Mouse (Mus musculus): Measurements from ENCODE around the gene Cep128. TPM values are rescaled to one million over a fixed set of nuclear protein-coding genes. Genes with fewer than 3 reads are reported as not detected.

The Cep128 gene
- total and polyA plus RNA-seq, 3 experiments = 8.9 to 109 (median 47.7) TPM

GRCm38 (mm10) chr12:91205550-91205949 lies 178.7 kb downstream of the Cep128 start:
- no peak for TF ChIP-seq GATA1 (IDR thresholded peaks at IDR 0.05; ENCODE audit: borderline replicate concordance, low read length)
- no peak for TF ChIP-seq TAL1 (conservative IDR thresholded peaks at IDR 0.05; ENCODE audit: low read depth, low read length)
- TF ChIP-seq POLR2AphosphoS5 (IDR thresholded peaks at IDR 0.05; ENCODE audit: insufficient replicate concordance, low read depth, low read length) = no peak
- TF ChIP-seq CTCF (IDR thresholded peaks at IDR 0.05; ENCODE audit: low read depth, low read length) = no peak
- no peak for TF ChIP-seq GATA2 (IDR thresholded peaks at IDR 0.05; ENCODE audit: borderline replicate concordance, low read depth, low read length)

DNA sequence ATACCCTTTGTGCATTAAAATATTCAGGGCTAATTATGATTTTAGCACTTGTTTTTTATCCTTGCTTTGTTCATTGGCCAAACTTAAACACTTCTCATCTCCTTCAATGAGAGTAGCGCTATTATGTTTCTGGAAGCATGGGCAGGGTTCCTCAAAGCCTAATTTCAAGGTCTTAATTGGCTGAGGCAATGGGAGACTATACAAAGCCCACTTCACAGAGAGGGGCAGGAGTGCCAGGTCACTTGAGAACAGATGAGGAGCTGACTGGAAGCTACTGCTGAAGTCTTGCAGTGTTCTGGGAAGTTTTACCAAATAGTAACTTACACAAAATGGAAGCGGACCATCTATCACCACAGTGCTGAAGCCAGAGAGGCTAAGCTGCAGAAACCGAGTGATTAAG lies 179.9 kb downstream of the Cep128 start:
- DNase-seq (ENCODE audit: low spot score) (no peak), ATAC-seq (ENCODE audit: extremely low read depth, insufficient number of reproducible peaks, low FRiP score, poor library complexity, severe bottlenecking) (no peak)
- Histone ChIP-seq H3K9me3 (replicated peaks) (no peaks in the 10 kb centered on the region), H3K27me3 (ENCODE audit: insufficient read depth, low read length) (no peaks in the 10 kb centered on the region), H3K4me3 (ENCODE audit: low read depth, low read length) (no peak overlapping the region), H3K36me3 (replicated peaks) (peaks cover 34% of the 10 kb centered on the region), H3K4me1 (ENCODE audit: insufficient read depth, low read depth, low read length) (peaks cover 4% of the 10 kb centered on the region; the same call in 1 of the 2 replicates)
- no peak for TF ChIP-seq GATA1 (IDR thresholded peaks at IDR 0.05; ENCODE audit: borderline replicate concordance, low read length)
- no peak for TF ChIP-seq TAL1 (conservative IDR thresholded peaks at IDR 0.05; ENCODE audit: low read depth, low read length)
- no peak for TF ChIP-seq GATA2 (IDR thresholded peaks at IDR 0.05; ENCODE audit: borderline replicate concordance, low read depth, low read length)
- TF ChIP-seq CTCF (IDR thresholded peaks at IDR 0.05; ENCODE audit: low read depth, low read length) = no peak
- TF ChIP-seq POLR2AphosphoS5 (IDR thresholded peaks at IDR 0.05; ENCODE audit: insufficient replicate concordance, low read depth, low read length) = no peak

More at GRCm38 (mm10) chr12:91205550-91205949, 178.7 kb downstream of the Cep128 start:
- Histone ChIP-seq H3K9me3 (replicated peaks) (no peaks in the 10 kb centered on the region), H3K4me1 (ENCODE audit: insufficient read depth, low read depth, low read length) (peaks cover 4% of the 10 kb centered on the region; the same call in 1 of the 2 replicates), H3K36me3 (replicated peaks) (peaks cover 33% of the 10 kb centered on the region), H3K27me3 (ENCODE audit: insufficient read depth, low read length) (no peaks in the 10 kb centered on the region), H3K4me3 (ENCODE audit: low read depth, low read length) (no peak overlapping the region)
- ATAC-seq (ENCODE audit: extremely low read depth, insufficient number of reproducible peaks, low FRiP score, poor library complexity, severe bottlenecking) (peak; percentile 82), DNase-seq (ENCODE audit: low spot score) (no peak)

DNA sequence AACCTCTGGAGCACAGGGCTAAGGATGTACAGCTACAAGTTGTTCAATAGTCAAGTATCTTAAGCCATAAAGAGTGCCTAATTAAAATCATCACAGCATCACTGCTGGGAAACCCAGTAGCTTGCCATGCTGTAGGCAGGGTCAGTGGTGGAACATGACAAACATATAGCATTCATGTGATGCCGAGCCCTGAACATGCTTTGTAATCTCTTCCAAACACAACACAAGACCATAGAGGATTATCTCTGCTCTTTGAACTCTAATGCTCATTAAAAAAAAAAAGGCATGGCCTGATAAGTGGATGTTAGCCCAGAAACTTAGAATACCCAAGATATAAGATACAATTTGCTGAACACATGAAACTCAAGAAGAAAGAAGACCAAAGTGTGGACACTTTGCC lies 181.7 kb downstream of the Cep128 start:
- peaks cover 4% of the 10 kb centered on the region; the same call in 1 of the 2 replicates for H3K4me1 ChIP-seq (ENCODE audit: insufficient read depth, low read depth, low read length)
- H3K36me3 ChIP-seq (replicated peaks) = peaks cover 32% of the 10 kb centered on the region
- no peak for TF ChIP-seq TAL1 (conservative IDR thresholded peaks at IDR 0.05; ENCODE audit: low read depth, low read length)
- no peak for TF ChIP-seq POLR2AphosphoS5 (IDR thresholded peaks at IDR 0.05; ENCODE audit: insufficient replicate concordance, low read depth, low read length)
- no peak for TF ChIP-seq GATA2 (IDR thresholded peaks at IDR 0.05; ENCODE audit: borderline replicate concordance, low read depth, low read length)
- TF ChIP-seq CTCF (IDR thresholded peaks at IDR 0.05; ENCODE audit: low read depth, low read length) = no peak
- no peak for TF ChIP-seq GATA1 (IDR thresholded peaks at IDR 0.05; ENCODE audit: borderline replicate concordance, low read length)
- H3K9me3 ChIP-seq (replicated peaks) = no peaks in the 10 kb centered on the region
- no peak for ATAC-seq (ENCODE audit: extremely low read depth, insufficient number of reproducible peaks, low FRiP score, poor library complexity, severe bottlenecking)
- no peaks in the 10 kb centered on the region for H3K27me3 ChIP-seq (ENCODE audit: insufficient read depth, low read length)
- no peak for DNase-seq (ENCODE audit: low spot score)
- H3K4me3 ChIP-seq (ENCODE audit: low read depth, low read length) = no peak overlapping the region

DNA sequence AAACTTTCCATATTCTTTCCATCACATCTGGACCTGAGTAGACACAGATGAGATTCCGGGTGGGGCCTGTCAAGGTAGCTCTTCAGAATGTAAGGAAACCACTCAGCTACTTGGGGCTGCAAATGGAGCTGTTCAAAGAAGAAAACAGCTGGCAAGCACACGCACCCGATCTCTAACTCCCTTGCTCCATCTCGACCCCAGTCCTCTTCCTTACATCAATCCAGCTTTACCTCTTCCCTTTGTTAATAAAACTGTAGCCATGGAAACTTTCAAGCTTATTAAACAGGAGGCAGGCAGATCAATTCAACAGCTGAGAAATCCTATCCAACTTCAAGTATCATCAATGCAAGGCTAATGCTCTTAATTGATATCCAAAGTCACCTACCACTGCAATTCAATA lies 195.1 kb downstream of the Cep128 start:
- no peaks in the 10 kb centered on the region for H3K9me3 ChIP-seq (replicated peaks)
- ATAC-seq (ENCODE audit: extremely low read depth, insufficient number of reproducible peaks, low FRiP score, poor library complexity, severe bottlenecking) (no peak), DNase-seq (ENCODE audit: low spot score) (no peak)
- TF ChIP-seq GATA2 (IDR thresholded peaks at IDR 0.05; ENCODE audit: borderline replicate concordance, low read depth, low read length) (no peak), POLR2AphosphoS5 (IDR thresholded peaks at IDR 0.05; ENCODE audit: insufficient replicate concordance, low read depth, low read length) (no peak), TAL1 (conservative IDR thresholded peaks at IDR 0.05; ENCODE audit: low read depth, low read length) (no peak), GATA1 (IDR thresholded peaks at IDR 0.05; ENCODE audit: borderline replicate concordance, low read length) (no peak)
- no peaks in the 10 kb centered on the region for H3K4me1 ChIP-seq (ENCODE audit: insufficient read depth, low read depth, low read length)
- H3K36me3 ChIP-seq (replicated peaks) = peaks cover 35% of the 10 kb centered on the region
- no peak overlapping the region for H3K4me3 ChIP-seq (ENCODE audit: low read depth, low read length)
- no peaks in the 10 kb centered on the region for H3K27me3 ChIP-seq (ENCODE audit: insufficient read depth, low read length)

DNA sequence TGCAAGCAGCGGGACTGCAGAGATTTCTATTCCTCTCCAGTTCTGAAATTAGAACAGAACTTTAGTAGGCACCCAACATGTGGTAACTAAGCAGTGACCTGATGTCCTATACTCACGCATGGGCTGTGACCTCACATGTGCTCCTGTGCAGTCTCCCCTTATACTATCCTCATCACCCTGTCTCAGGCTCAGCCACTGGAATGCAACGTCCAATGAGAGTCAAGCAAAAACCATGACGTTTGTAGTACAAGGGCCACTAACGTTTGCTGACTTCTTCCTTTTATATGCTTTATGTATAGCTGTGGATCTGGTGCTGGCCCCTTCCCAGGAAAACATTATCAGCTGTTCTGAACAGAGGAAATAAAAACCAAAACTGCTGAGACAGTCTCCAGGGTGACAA lies 198.6 kb downstream of the Cep128 start:
- no peaks in the 10 kb centered on the region for H3K27me3 ChIP-seq (ENCODE audit: insufficient read depth, low read length)
- no peaks in the 10 kb centered on the region for H3K4me1 ChIP-seq (ENCODE audit: insufficient read depth, low read depth, low read length)
- TF ChIP-seq GATA1 (IDR thresholded peaks at IDR 0.05; ENCODE audit: borderline replicate concordance, low read length) (no peak), POLR2AphosphoS5 (IDR thresholded peaks at IDR 0.05; ENCODE audit: insufficient replicate concordance, low read depth, low read length) (no peak), GATA2 (IDR thresholded peaks at IDR 0.05; ENCODE audit: borderline replicate concordance, low read depth, low read length) (no peak), TAL1 (conservative IDR thresholded peaks at IDR 0.05; ENCODE audit: low read depth, low read length) (no peak), CTCF (IDR thresholded peaks at IDR 0.05; ENCODE audit: low read depth, low read length) (no peak)
- ATAC-seq (ENCODE audit: extremely low read depth, insufficient number of reproducible peaks, low FRiP score, poor library complexity, severe bottlenecking) (no peak), DNase-seq (ENCODE audit: low spot score) (no peak)
- no peaks in the 10 kb centered on the region for H3K9me3 ChIP-seq (replicated peaks)
- H3K4me3 ChIP-seq (ENCODE audit: low read depth, low read length) = no peak overlapping the region
- H3K36me3 ChIP-seq (replicated peaks) = peaks cover 35% of the 10 kb centered on the region

DNA sequence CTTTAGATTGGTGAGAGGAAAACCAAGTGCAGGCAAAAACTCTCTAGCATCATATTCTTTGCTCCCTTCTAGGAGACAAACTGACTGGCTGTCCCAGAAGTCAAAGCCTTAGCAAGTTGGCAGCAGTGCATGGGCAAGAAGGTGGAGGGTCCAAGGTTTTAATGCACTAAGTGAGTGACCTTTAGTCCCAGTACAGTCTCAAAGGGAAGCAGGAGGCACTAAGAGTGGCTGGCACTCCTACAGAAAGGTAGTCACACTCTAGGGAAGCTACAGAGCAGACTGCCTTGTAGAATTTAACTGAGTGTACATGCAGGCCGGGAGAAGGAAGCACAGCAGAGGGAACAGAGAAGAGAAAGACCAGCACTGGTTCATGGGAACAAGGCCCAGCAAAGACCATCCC lies 199.6 kb downstream of the Cep128 start:
- Histone ChIP-seq H3K4me1 (ENCODE audit: insufficient read depth, low read depth, low read length) (no peaks in the 10 kb centered on the region), H3K9me3 (replicated peaks) (no peaks in the 10 kb centered on the region), H3K4me3 (ENCODE audit: low read depth, low read length) (no peak overlapping the region), H3K36me3 (replicated peaks) (peaks cover 35% of the 10 kb centered on the region), H3K27me3 (ENCODE audit: insufficient read depth, low read length) (no peaks in the 10 kb centered on the region)
- DNase-seq (ENCODE audit: low spot score) = no peak
- TF ChIP-seq TAL1 (conservative IDR thresholded peaks at IDR 0.05; ENCODE audit: low read depth, low read length) = no peak
- no peak for TF ChIP-seq CTCF (IDR thresholded peaks at IDR 0.05; ENCODE audit: low read depth, low read length)
- ATAC-seq (ENCODE audit: extremely low read depth, insufficient number of reproducible peaks, low FRiP score, poor library complexity, severe bottlenecking) = no peak

DNA sequence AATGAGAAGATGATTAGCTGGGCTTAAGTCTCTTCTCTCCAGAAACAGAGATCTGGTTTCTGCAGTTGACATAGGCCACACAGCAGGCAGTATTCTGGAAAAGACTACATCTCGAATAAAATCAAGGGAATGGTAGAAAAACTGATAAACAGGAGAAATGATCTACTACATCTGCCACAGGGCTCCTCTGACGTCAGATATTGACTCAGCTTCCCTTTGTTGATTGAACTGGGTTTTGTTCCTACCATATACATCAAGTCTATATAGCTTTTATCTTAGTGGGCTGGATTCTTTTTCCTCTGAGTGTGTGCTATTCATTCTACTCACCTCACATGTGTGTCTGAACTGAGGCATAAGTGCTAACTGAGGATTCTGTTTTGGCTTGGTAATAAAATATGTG lies 200.3 kb downstream of the Cep128 start:
- Histone ChIP-seq H3K9me3 (replicated peaks) (no peaks in the 10 kb centered on the region), H3K27me3 (ENCODE audit: insufficient read depth, low read length) (no peaks in the 10 kb centered on the region), H3K36me3 (replicated peaks) (peaks cover 33% of the 10 kb centered on the region), H3K4me1 (ENCODE audit: insufficient read depth, low read depth, low read length) (no peaks in the 10 kb centered on the region), H3K4me3 (ENCODE audit: low read depth, low read length) (no peak overlapping the region)
- no peak for ATAC-seq (ENCODE audit: extremely low read depth, insufficient number of reproducible peaks, low FRiP score, poor library complexity, severe bottlenecking)
- TF ChIP-seq CTCF (IDR thresholded peaks at IDR 0.05; ENCODE audit: low read depth, low read length) (no peak), TAL1 (conservative IDR thresholded peaks at IDR 0.05; ENCODE audit: low read depth, low read length) (no peak), GATA2 (IDR thresholded peaks at IDR 0.05; ENCODE audit: borderline replicate concordance, low read depth, low read length) (no peak), GATA1 (IDR thresholded peaks at IDR 0.05; ENCODE audit: borderline replicate concordance, low read length) (no peak), POLR2AphosphoS5 (IDR thresholded peaks at IDR 0.05; ENCODE audit: insufficient replicate concordance, low read depth, low read length) (no peak)
- DNase-seq (ENCODE audit: low spot score) = no peak

All from G1E (cell line).